Mouse (Mus musculus) heart, adult 2 months (tissue): Measurements from ENCODE around the gene Sh3bgrl. TPM values are rescaled to one million over a fixed set of nuclear protein-coding genes. Genes with fewer than 3 reads are reported as not detected.
A peak's percentile ranks its signal among the peaks of the same experiment; 100 is the strongest.

ENCODE experiments used
- DNase-seq, 2 experiments: peaks; one replicate each; pipeline ENCODE4 v3.0.0; 2021
- H3K27ac ChIP-seq: fragments of 200-600 bp; 2 replicates; pipeline ENCODE4 v1.8.1; 2022
- H3K27me3 ChIP-seq: fragments of 200-500 bp; 2 replicates; pipeline ENCODE4 v1.6.1; 2012; ENCODE audit warnings: mild to moderate bottlenecking, low read length, inconsistent platforms, mixed read lengths; ENCODE audit not compliant: control insufficient read depth, insufficient read depth
- H3K36me3 ChIP-seq: fragments of 200-500 bp; 2 replicates; pipeline ENCODE4 v1.6.1; 2012; ENCODE audit warnings: low read length, inconsistent platforms; ENCODE audit not compliant: control insufficient read depth, insufficient read depth
- H3K4me1 ChIP-seq: fragments of 200-500 bp; 2 replicates; pipeline ENCODE4 v1.6.1; 2011; ENCODE audit warnings: low read length; ENCODE audit not compliant: control insufficient read depth, insufficient read depth
- H3K4me3 ChIP-seq: fragments of 200-600 bp; 2 replicates; pipeline ENCODE4 v1.8.1; 2022
- H3K79me2 ChIP-seq: fragments of 200-500 bp; replicated peaks from 2 replicates; pipeline ENCODE4 v1.6.1; 2012; ENCODE audit warnings: mild to moderate bottlenecking, inconsistent platforms, low read length, moderate library complexity, mixed read lengths; ENCODE audit not compliant: control insufficient read depth, insufficient read depth
- H3K9ac ChIP-seq: fragments of 200-500 bp; 2 replicates; pipeline ENCODE4 v1.6.1; 2012; ENCODE audit warnings: low read depth, mild to moderate bottlenecking, control low read depth, inconsistent platforms, low read length, mixed read lengths
- CTCF ChIP-seq: fragments of 200-600 bp; IDR thresholded peaks from 2 replicates; pipeline ENCODE4 v1.8.1; 2022; ENCODE audit warnings: antibody characterized with exemption, mild to moderate bottlenecking, moderate library complexity
- EP300 ChIP-seq: fragments of 200-500 bp; IDR thresholded peaks from 2 replicates; pipeline ENCODE4 v1.6.1; 2011; ENCODE audit warnings: low read depth, low read length, control low read depth; ENCODE audit not compliant: insufficient read depth
- POLR2A ChIP-seq: fragments of 200-500 bp; IDR thresholded peaks from 2 replicates; pipeline ENCODE4 v1.6.1; 2011; ENCODE audit warnings: mild to moderate bottlenecking, low read depth, low read length, control low read depth; ENCODE audit not compliant: insufficient read depth
- WGBS: fragments of 180-500 bp; shearing (Covaris S2); methylation state at CpG from one replicate; pipeline ENCODE4 v1.1.7; 2018; 5-methylcytosine and 5-hydroxymethylcytosine counted together
- intact Hi-C: fragments of 180-260 bp; cut with DNase I; formaldehyde crosslinking; loops from one replicate; pipeline ENCODE4 v1.15.1; 2025
- polyA plus RNA-seq: library from polyadenylated mRNA; depleted of rRNA; stranded (reverse); fragments of >200 nt; gene quantifications from 2 replicates; pipeline ENCODE4 v1.2.3, GENCODE M21; 2012
- total RNA-seq, 2 experiments: library from RNA; stranded (reverse); gene quantifications; 2 replicates each; pipeline ENCODE4 v1.2.3; 2021

Sh3bgrl gene
- total and polyA plus RNA-seq, 3 experiments, result 10.0 to 36.1 (median 33.0) TPM

- intact Hi-C loops, result loop anchor here (5.0 kb wide), 1 partner anchor 40 kb away; the partner anchor contains the start of gene Sh3bgrl
- 59% methylated on average over 2 of the region's 2 CpGs for WGBS
- no peaks in the 10 kb centered on the region for H3K79me2 ChIP-seq
- H3K4me1 ChIP-seq, result peaks cover 1% of the 10 kb centered on the region
- TF ChIP-seq CTCF (no peak), POLR2A (no peak), EP300 (no peak)
- no peak overlapping the region for H3K4me3 ChIP-seq
- H3K27me3 ChIP-seq, result no peaks in the 10 kb centered on the region
- H3K36me3 ChIP-seq, result peaks cover 9% of the 10 kb centered on the region
- H3K9ac ChIP-seq, result no peak overlapping the region
- DNase-seq, result no peak
- peak overlapping the region; percentile 7 for H3K27ac ChIP-seq
Observed at GRCm38 (mm10) chrX:109136820-109137219, 41.7 kb downstream of the Sh3bgrl start.

GRCm38 (mm10) chrX:109137295-109137694, 42.1 kb downstream of the Sh3bgrl start:
- H3K27ac ChIP-seq, result peak overlapping the region; percentile 7
- intact Hi-C loops, result loop anchor here (5.0 kb wide), 1 partner anchor 40 kb away; the partner anchor contains the start of gene Sh3bgrl
- TF ChIP-seq EP300 (no peak), CTCF (no peak), POLR2A (no peak)
- no peak for DNase-seq
- peaks cover 1% of the 10 kb centered on the region for H3K4me1 ChIP-seq
- no peaks in the 10 kb centered on the region for H3K79me2 ChIP-seq
- no peak overlapping the region for H3K9ac ChIP-seq
- WGBS, result 26% methylated on average over 2 of the region's 2 CpGs
- H3K27me3 ChIP-seq, result no peaks in the 10 kb centered on the region
- H3K4me3 ChIP-seq, result no peak overlapping the region
- peaks cover 9% of the 10 kb centered on the region for H3K36me3 ChIP-seq

GRCm38 (mm10) chrX:109141337-109141870, 46.2 kb downstream of the Sh3bgrl start:
- H3K4me1 ChIP-seq, result peaks cover 5% of the 10 kb centered on the region
- peak overlapping the region; percentile 32 for H3K27ac ChIP-seq
- TF ChIP-seq EP300 (no peak), CTCF (no peak), POLR2A (no peak)
- H3K27me3 ChIP-seq, result no peaks in the 10 kb centered on the region
- H3K36me3 ChIP-seq, result peaks cover 9% of the 10 kb centered on the region
- H3K4me3 ChIP-seq, result no peak overlapping the region
- no peak overlapping the region for H3K9ac ChIP-seq
- 58% methylated on average over 1 of the region's 1 CpGs for WGBS
- intact Hi-C loops, result no loop called here
- no peak for DNase-seq
- H3K79me2 ChIP-seq, result no peaks in the 10 kb centered on the region

GRCm38 (mm10) chrX:109142281-109142680, 47.1 kb downstream of the Sh3bgrl start:
- H3K4me3 ChIP-seq, result no peak overlapping the region
- intact Hi-C loops, result no loop called here
- H3K36me3 ChIP-seq, result peaks cover 3% of the 10 kb centered on the region
- 30% methylated on average over 4 of the region's 4 CpGs for WGBS
- peak in 1 of 2 experiments; percentile 5 for DNase-seq
- H3K27me3 ChIP-seq, result no peaks in the 10 kb centered on the region
- no peak for TF ChIP-seq EP300
- no peak for TF ChIP-seq CTCF
- TF ChIP-seq POLR2A, result no peak
- H3K4me1 ChIP-seq, result peaks cover 5% of the 10 kb centered on the region
- peak overlapping the region; percentile 52 for H3K27ac ChIP-seq
- no peak overlapping the region for H3K9ac ChIP-seq
- H3K79me2 ChIP-seq, result no peaks in the 10 kb centered on the region

GRCm38 (mm10) chrX:109145779-109146178, 50.6 kb downstream of the Sh3bgrl start:
- Histone ChIP-seq H3K79me2 (no peaks in the 10 kb centered on the region), H3K9ac (no peak overlapping the region), H3K27ac (no peak overlapping the region), H3K27me3 (no peaks in the 10 kb centered on the region), H3K4me3 (no peak overlapping the region), H3K4me1 (peaks cover 4% of the 10 kb centered on the region), H3K36me3 (peaks cover 2% of the 10 kb centered on the region; the same call in 1 of the 2 replicates)
- intact Hi-C loops, result no loop called here
- no peak for TF ChIP-seq EP300
- no peak for TF ChIP-seq POLR2A
- TF ChIP-seq CTCF, result no peak
- DNase-seq, result no peak
- 75% methylated on average over 6 of the region's 6 CpGs for WGBS

- H3K27ac ChIP-seq, result no peak overlapping the region
- H3K27me3 ChIP-seq, result no peaks in the 10 kb centered on the region
- H3K9ac ChIP-seq, result no peak overlapping the region
- DNase-seq, result no peak
- WGBS, result 79% methylated on average over 3 of the region's 3 CpGs
- intact Hi-C loops, result no loop called here
- peaks cover 2% of the 10 kb centered on the region; the same call in 1 of the 2 replicates for H3K36me3 ChIP-seq
- peaks cover 4% of the 10 kb centered on the region for H3K4me1 ChIP-seq
- TF ChIP-seq EP300 (no peak), CTCF (no peak), POLR2A (no peak)
- no peak overlapping the region for H3K4me3 ChIP-seq
- H3K79me2 ChIP-seq, result no peaks in the 10 kb centered on the region
Observed at GRCm38 (mm10) chrX:109147108-109147507, 51.9 kb downstream of the Sh3bgrl start.
